In the genomic region with DNA sequence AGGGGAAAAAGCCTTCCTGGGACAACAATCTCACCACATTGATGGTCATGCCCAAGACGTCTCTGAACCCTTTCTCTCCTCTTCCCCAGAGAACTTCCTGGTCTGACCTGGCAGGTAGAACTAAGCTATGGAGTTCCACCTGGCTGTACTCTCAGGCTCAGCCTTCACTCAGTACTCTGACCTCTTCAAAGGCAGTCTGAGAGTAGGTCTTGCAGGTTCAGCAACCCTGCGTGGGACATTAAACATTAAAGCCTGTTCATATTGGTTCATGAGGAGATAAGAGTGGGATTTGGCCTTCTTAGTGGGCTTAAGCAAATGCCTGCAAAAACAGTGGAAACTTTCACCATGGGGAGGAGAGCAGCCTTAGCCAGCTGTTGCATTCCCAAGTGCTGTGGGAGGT, we compare ENCODE assay signal across 22 mouse cellular contexts. TPM values are rescaled to one million over a fixed set of nuclear protein-coding genes. Genes with fewer than 3 reads are reported as not detected.
DNase-seq lines count a peak whose midpoint lies in the region; ATAC-seq and TF ChIP-seq lines count a peak whose summit lies in the region.
"Had no signal": no experiment of that assay in that cellular context is flagged by ENCODE, and none has a peak within 500 bp of the region (broad histone marks: within the 10 kb centered on the region; RNA-seq: fewer than 3 reads in every experiment).

No protein-coding gene starts in this region.

- no peaks in the 10 kb centered on the region for H3K36me3 ChIP-seq in intestine, embryonic 15.5 days
- no peaks in the 10 kb centered on the region for H3K36me3 ChIP-seq in intestine, postnatal 0 days (ENCODE audit: control insufficient read depth, insufficient read depth)
- no peaks in the 10 kb centered on the region for H3K36me3 ChIP-seq in stomach, embryonic 15.5 days
- no peaks in the 10 kb centered on the region for H3K36me3 ChIP-seq in stomach, postnatal 0 days (ENCODE audit: control insufficient read depth, insufficient read depth, low read length)
- H3K36me3 ChIP-seq: embryonic facial prominence, embryonic 10.5 days; embryonic facial prominence, embryonic 12.5 days; forebrain, embryonic 15.5 days; G1E had no signal

- H3K27me3 ChIP-seq in intestine, embryonic 15.5 days (replicated peaks), result 0 out of 2 replicates have a peak, but pooled peaks cover 4% of the 10 kb centered on the region
- H3K27me3 ChIP-seq in intestine, postnatal 0 days (replicated peaks; ENCODE audit: control insufficient read depth, insufficient read depth, low read length), result no peaks in the 10 kb centered on the region
- H3K27me3 ChIP-seq in stomach, embryonic 15.5 days (replicated peaks), result no peaks in the 10 kb centered on the region
- H3K27me3 ChIP-seq in stomach, postnatal 0 days (ENCODE audit: control insufficient read depth, insufficient read depth, low read length), result no peaks in the 10 kb centered on the region
- H3K27me3 ChIP-seq: embryonic facial prominence, embryonic 12.5 days; forebrain, embryonic 13.5 days; forebrain, embryonic 15.5 days had no signal

- TF ChIP-seq CTCF in intestine, postnatal 0 days (IDR thresholded peaks at IDR 0.05; ENCODE audit: low read depth), result no peak
- no peak for TF ChIP-seq CTCF in stomach, postnatal 0 days (IDR thresholded peaks at IDR 0.05; ENCODE audit: low read depth)
- TF ChIP-seq CTCF in gastrocnemius, adult 2 months (IDR thresholded peaks at IDR 0.05), result no peak

- no peak for DNase-seq in stomach, postnatal 0 days (ENCODE audit: low spot score)
- no peak for DNase-seq in gastrocnemius, adult 2 months
- DNase-seq: adrenal gland, adult 8-10 months; adrenal gland, postnatal 14 days; adrenal gland, postnatal 36 days; B cell, adult 2 months; cerebellum, adult 11-12 months; cerebellum, adult 2 months; cerebellum, adult 9-10 months; cerebellum, postnatal 10 days; cerebellum, postnatal 25 days had no signal

- intact Hi-C loops in gastrocnemius, adult 2 months (cut with DNase I), result no loop called here

- WGBS in intestine, embryonic 15.5 days, result 77% methylated on average over 2 of the region's 2 CpGs
- 71% methylated on average over 2 of the region's 2 CpGs for WGBS in intestine, postnatal 0 days
- WGBS in stomach, embryonic 15.5 days, result 76% methylated on average over 2 of the region's 2 CpGs
- WGBS in stomach, postnatal 0 days, result 62% methylated on average over 2 of the region's 2 CpGs

- H3K4me1 ChIP-seq in intestine, embryonic 15.5 days (replicated peaks), result no peaks in the 10 kb centered on the region
- H3K4me1 ChIP-seq in intestine, postnatal 0 days (replicated peaks; ENCODE audit: control insufficient read depth, insufficient read depth, low read length), result no peaks in the 10 kb centered on the region
- H3K4me1 ChIP-seq in stomach, embryonic 15.5 days, result no peaks in the 10 kb centered on the region
- H3K4me1 ChIP-seq in stomach, postnatal 0 days (replicated peaks; ENCODE audit: control insufficient read depth, insufficient read depth), result no peaks in the 10 kb centered on the region
- H3K4me1 ChIP-seq: embryonic facial prominence, embryonic 12.5 days had no signal

- no peak overlapping the region for H3K9ac ChIP-seq in intestine, embryonic 15.5 days
- H3K9ac ChIP-seq in intestine, postnatal 0 days (ENCODE audit: low read depth, low read length), result no peak overlapping the region
- H3K9ac ChIP-seq in stomach, embryonic 15.5 days, result no peak overlapping the region
- no peak overlapping the region for H3K9ac ChIP-seq in stomach, postnatal 0 days (ENCODE audit: low read length)
- H3K9ac ChIP-seq: embryonic facial prominence, embryonic 12.5 days; forebrain, embryonic 13.5 days; forebrain, embryonic 15.5 days had no signal

- TF ChIP-seq EP300 in stomach, postnatal 0 days (optimal IDR thresholded peaks at IDR 0.05), result no peak

- no peak overlapping the region for H3K27ac ChIP-seq in intestine, embryonic 15.5 days
- H3K27ac ChIP-seq in intestine, postnatal 0 days (ENCODE audit: low read depth, low read length), result no peak overlapping the region
- no peak overlapping the region for H3K27ac ChIP-seq in stomach, embryonic 15.5 days
- H3K27ac ChIP-seq in stomach, postnatal 0 days (replicated peaks), result no peak overlapping the region
- H3K27ac ChIP-seq in gastrocnemius, adult 2 months, result no peak overlapping the region
- H3K27ac ChIP-seq: embryonic facial prominence, embryonic 10.5 days; embryonic facial prominence, embryonic 12.5 days; forebrain, embryonic 13.5 days; forebrain, embryonic 15.5 days had no signal

- H3K4me3 ChIP-seq in intestine, embryonic 15.5 days (replicated peaks), result no peak overlapping the region
- no peak overlapping the region for H3K4me3 ChIP-seq in intestine, postnatal 0 days (ENCODE audit: low read depth, low read length)
- no peak overlapping the region for H3K4me3 ChIP-seq in stomach, embryonic 15.5 days (replicated peaks)
- H3K4me3 ChIP-seq in stomach, postnatal 0 days (ENCODE audit: low read depth, low read length), result no peak overlapping the region
- H3K4me3 ChIP-seq in gastrocnemius, adult 2 months, result no peak overlapping the region
- H3K4me3 ChIP-seq: embryonic facial prominence, embryonic 10.5 days; embryonic facial prominence, embryonic 12.5 days; forebrain, embryonic 13.5 days; forebrain, embryonic 15.5 days had no signal

- peak; percentile 58; the same call in 1 of the 2 replicates for ATAC-seq in intestine, embryonic 15.5 days
- ATAC-seq in intestine, postnatal 0 days, result no peak
- ATAC-seq in stomach, embryonic 15.5 days (ENCODE audit: insufficient read depth, low FRiP score, low read depth), result peak; percentile 38; the same call in 1 of the 2 replicates
- no peak for ATAC-seq in stomach, postnatal 0 days (ENCODE audit: low FRiP score, low TSS enrichment)
- ATAC-seq: activated CD4-positive, CD25-positive, alpha-beta regulatory T cell, adult 4 months; CD4-positive, CD25-positive, alpha-beta regulatory T cell, adult 4 months; forebrain, embryonic 13.5 days; forebrain, embryonic 15.5 days; Patski had no signal

- no peaks in the 10 kb centered on the region for H3K9me3 ChIP-seq in intestine, embryonic 15.5 days
- H3K9me3 ChIP-seq in intestine, postnatal 0 days (ENCODE audit: control insufficient read depth), result no peaks in the 10 kb centered on the region
- H3K9me3 ChIP-seq in stomach, embryonic 15.5 days, result no peaks in the 10 kb centered on the region
- no peaks in the 10 kb centered on the region for H3K9me3 ChIP-seq in stomach, postnatal 0 days (ENCODE audit: control insufficient read depth, low read length)
- H3K9me3 ChIP-seq: embryonic facial prominence, embryonic 10.5 days; embryonic facial prominence, embryonic 12.5 days; forebrain, embryonic 13.5 days; forebrain, embryonic 15.5 days; G1E had no signal

- no peak overlapping the region for H3K4me2 ChIP-seq in intestine, embryonic 15.5 days (replicated peaks)
- no peak overlapping the region for H3K4me2 ChIP-seq in intestine, postnatal 0 days (replicated peaks; ENCODE audit: low read depth)
- H3K4me2 ChIP-seq in stomach, embryonic 15.5 days, result no peak overlapping the region
- no peak overlapping the region for H3K4me2 ChIP-seq in stomach, postnatal 0 days (replicated peaks; ENCODE audit: low read depth)
- H3K4me2 ChIP-seq: embryonic facial prominence, embryonic 12.5 days; forebrain, embryonic 13.5 days; forebrain, embryonic 15.5 days had no signal

RNA-seq across cellular contexts. Expression of a gene that starts 16.7 kb away (rescaled TPM):
- polyA plus RNA-seq in intestine, embryonic 15.5 days (2015; fragmentation: Nextera tagmentation; extraction: Ambion mirVana), result 1.3 and 1.8 TPM in 2 replicates
- polyA plus RNA-seq in intestine, postnatal 0 days (2015; fragmentation: Nextera tagmentation; extraction: Ambion mirVana), result 0.55 and 0.69 TPM in 2 replicates
- 1.6 and 2.0 TPM in 2 replicates for polyA plus RNA-seq in stomach, embryonic 15.5 days (2015; fragmentation: Nextera tagmentation; extraction: Ambion mirVana)
- 0.62 and 0.75 TPM in 2 replicates for polyA plus RNA-seq in stomach, postnatal 0 days (2015; fragmentation: Nextera tagmentation; extraction: Ambion mirVana)
- total RNA-seq in gastrocnemius, adult 2 months (2021), result under 1 TPM; 0.25 to 0.38 TPM
- polyA plus RNA-seq: G1E had no signal

RNA-seq across cellular contexts. Expression of a gene that starts 48.0 kb away (rescaled TPM):
- 43.9 and 46.2 TPM in 2 replicates for polyA plus RNA-seq in intestine, embryonic 15.5 days (2015; fragmentation: Nextera tagmentation; extraction: Ambion mirVana)
- 48.6 and 49.1 TPM in 2 replicates for polyA plus RNA-seq in intestine, postnatal 0 days (2015; fragmentation: Nextera tagmentation; extraction: Ambion mirVana)
- polyA plus RNA-seq in stomach, embryonic 15.5 days (2015; fragmentation: Nextera tagmentation; extraction: Ambion mirVana), result 43.0 and 48.1 TPM in 2 replicates
- 33.2 and 33.4 TPM in 2 replicates for polyA plus RNA-seq in stomach, postnatal 0 days (2015; fragmentation: Nextera tagmentation; extraction: Ambion mirVana)
- total RNA-seq in gastrocnemius, adult 2 months (2021), result 10 to 100 TPM; 31.8 to 33.0 TPM

Comparison
In these comparisons a context has a peak if more than half of its experiments do, and no peak if none do; other contexts are left out.
1. ATAC-seq: peak in intestine, embryonic 15.5 days (single experiment) and stomach, embryonic 15.5 days (single experiment); none in intestine, postnatal 0 days (single experiment) and stomach, postnatal 0 days (single experiment).